Mouse (Mus musculus) stomach, postnatal 0 days (tissue): ENCODE data around the gene Bud23.

Experiments used
- CTCF ChIP-seq: IDR thresholded peaks from 2 replicates; pipeline ENCODE4 v1.5.1; 2016; ENCODE audit warnings: antibody characterized with exemption, low read depth, mild to moderate bottlenecking, moderate library complexity
- EP300 ChIP-seq: optimal IDR thresholded peaks from 2 replicates; pipeline ENCODE3; 2016; ENCODE audit warnings: antibody characterized with exemption

DNA sequence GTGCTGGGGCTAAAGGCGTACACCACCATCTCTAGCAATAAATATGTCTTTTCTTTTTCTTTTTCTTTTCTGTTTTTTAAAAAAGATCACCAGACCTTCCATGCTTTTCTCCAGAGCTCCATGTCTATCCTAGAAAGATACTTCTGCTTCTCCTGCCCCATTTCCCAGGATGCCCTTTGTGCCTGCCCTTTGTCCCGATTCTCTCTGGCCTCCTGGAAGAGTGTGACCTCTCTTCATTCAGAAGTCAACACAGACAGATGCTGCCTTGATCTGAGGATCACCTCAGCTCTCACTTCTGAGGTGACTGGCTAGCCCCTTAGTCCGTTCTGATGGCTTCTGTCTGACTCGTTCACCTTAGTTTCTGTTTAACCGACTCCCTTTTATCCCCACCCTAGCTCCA, 15.8 kb upstream of the Bud23 start:
- TF ChIP-seq EP300 (no peak), CTCF (no peak)
